Mouse (Mus musculus) hindbrain, embryonic 13.5 days (tissue): ENCODE measurements at regions not wholly inside any gene's neighbourhood (a gene's known extent, or its start where the extent isn't known, plus 50 kb on each side); places are given as distances from the start of the nearest gene placed in this dataset.

Experiments
- ATAC-seq: fragments of 200-750 bp; cut with Nextera tagmentation; 2 replicates; pipeline ENCODE4 v1.8.0; 2017; ENCODE audit warnings: moderate TSS enrichment; ENCODE audit not compliant: low FRiP score
- H3K27ac ChIP-seq: fragments of 300-500 bp; sonication (generic); 2 replicates; pipeline ENCODE4 v1.5.1; 2015; ENCODE audit warnings: inconsistent platforms, mild to moderate bottlenecking, moderate library complexity
- H3K27me3 ChIP-seq: fragments of 300-500 bp; sonication (generic); 2 replicates; pipeline ENCODE4 v1.6.1; 2015; ENCODE audit warnings: mild to moderate bottlenecking, inconsistent platforms
- H3K36me3 ChIP-seq: fragments of 300-500 bp; sonication (generic); 2 replicates; pipeline ENCODE4 v1.6.1; 2015; ENCODE audit warnings: mild to moderate bottlenecking, inconsistent platforms
- H3K4me1 ChIP-seq: fragments of 300-500 bp; sonication (generic); replicated peaks from 2 replicates; pipeline ENCODE4 v1.6.1; 2015; ENCODE audit warnings: inconsistent platforms
- H3K4me2 ChIP-seq: fragments of 300-500 bp; sonication (generic); 2 replicates; pipeline ENCODE4 v1.6.1; 2015; ENCODE audit warnings: inconsistent platforms, mild to moderate bottlenecking, moderate library complexity
- H3K4me3 ChIP-seq: fragments of 300-500 bp; sonication (generic); 2 replicates; pipeline ENCODE4 v1.5.1; 2015; ENCODE audit warnings: mild to moderate bottlenecking, inconsistent platforms
- H3K9ac ChIP-seq: fragments of 300-500 bp; sonication (generic); 2 replicates; pipeline ENCODE4 v1.6.1; 2015; ENCODE audit warnings: mild to moderate bottlenecking, inconsistent platforms
- H3K9me3 ChIP-seq: fragments of 300-500 bp; sonication (generic); 2 replicates; pipeline ENCODE4 v1.6.1; 2016; ENCODE audit warnings: inconsistent platforms
- whole genome bisulfite sequencing: fragments of 180-500 bp; shearing (Covaris S2); methylation state at CpG from one replicate; pipeline ENCODE4 v1.1.7; 2015; 5-methylcytosine and 5-hydroxymethylcytosine counted together

GRCm38 (mm10) chr9:112370746-112371145 lies 135.0 kb upstream of the Arpp21 start:
- no peak overlapping the region for H3K27ac ChIP-seq
- H3K4me2 ChIP-seq = no peak overlapping the region
- no peaks in the 10 kb centered on the region for H3K27me3 ChIP-seq
- no peak overlapping the region for H3K4me3 ChIP-seq
- no peaks in the 10 kb centered on the region for H3K36me3 ChIP-seq
- no peaks in the 10 kb centered on the region for H3K9me3 ChIP-seq
- 49% methylated on average over 1 of the region's 1 CpGs for WGBS
- H3K4me1 ChIP-seq = no peaks in the 10 kb centered on the region
- H3K9ac ChIP-seq = no peak overlapping the region
- no peak for ATAC-seq

- no peaks in the 10 kb centered on the region for H3K27me3 ChIP-seq
- H3K36me3 ChIP-seq = no peaks in the 10 kb centered on the region
- H3K4me1 ChIP-seq = no peaks in the 10 kb centered on the region
- ATAC-seq = no peak
- no peak overlapping the region for H3K4me3 ChIP-seq
- no peak overlapping the region for H3K9ac ChIP-seq
- no peak overlapping the region for H3K4me2 ChIP-seq
- H3K27ac ChIP-seq = no peak overlapping the region
- no peaks in the 10 kb centered on the region for H3K9me3 ChIP-seq
These were observed 131.6 kb upstream of the Arpp21 start for GRCm38 (mm10) chr9:112367291-112367690.

DNA sequence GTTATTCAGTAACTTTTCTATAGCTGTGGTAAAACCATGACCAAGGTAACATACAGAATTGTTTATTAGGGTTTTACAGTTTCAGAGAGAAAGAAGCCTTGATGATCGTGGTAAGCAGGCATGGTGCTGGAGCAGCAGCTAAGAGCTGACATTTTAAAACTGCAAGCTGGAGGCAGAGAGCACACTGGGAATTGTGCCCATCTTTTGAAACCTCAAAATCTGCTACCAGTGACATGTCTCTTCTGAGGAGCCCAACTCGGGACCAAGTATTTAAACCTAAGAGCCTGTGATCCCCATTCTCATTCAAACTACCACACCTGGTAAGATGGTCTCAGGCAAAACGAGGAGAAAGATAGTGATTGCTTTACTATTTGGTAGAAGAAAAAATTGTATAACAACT lies 125.6 kb upstream of the Arpp21 start:
- no peak overlapping the region for H3K4me3 ChIP-seq
- peaks cover 6% of the 10 kb centered on the region for H3K4me1 ChIP-seq
- H3K4me2 ChIP-seq = no peak overlapping the region
- no peaks in the 10 kb centered on the region for H3K36me3 ChIP-seq
- H3K9me3 ChIP-seq = no peaks in the 10 kb centered on the region
- 82% methylated on average over 3 of the region's 3 CpGs for WGBS
- H3K27me3 ChIP-seq = no peaks in the 10 kb centered on the region
- no peak overlapping the region for H3K9ac ChIP-seq
- ATAC-seq = no peak
- no peak overlapping the region for H3K27ac ChIP-seq

DNA sequence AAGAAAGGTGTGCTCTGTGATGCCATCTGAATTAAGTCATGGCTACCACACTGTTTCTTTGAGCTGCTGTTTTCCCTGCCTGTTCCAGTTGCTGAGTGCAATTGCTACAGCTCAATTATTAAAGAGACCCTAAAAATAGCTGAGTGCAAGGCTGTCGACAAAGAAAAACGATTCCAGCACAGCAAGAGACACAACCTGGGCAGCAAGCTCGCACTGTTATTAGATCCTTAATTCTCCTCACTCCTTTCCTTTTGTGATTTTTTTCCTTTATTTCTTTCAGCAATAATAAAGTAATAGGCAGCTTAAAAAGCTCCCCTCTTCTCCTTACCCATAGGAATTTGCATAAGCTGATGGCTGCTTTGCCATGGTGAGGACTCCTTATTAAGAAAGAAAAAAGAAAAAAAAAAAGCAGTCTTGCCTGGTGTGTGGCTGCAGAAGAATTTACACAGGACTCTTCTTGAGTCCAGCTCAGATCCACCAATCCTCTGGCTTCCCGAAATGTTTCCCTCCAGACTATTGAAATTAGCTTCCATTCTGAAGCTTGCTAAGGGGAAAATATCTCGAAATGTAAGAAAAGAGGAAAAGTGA lies 123.1 kb upstream of the Arpp21 start:
- no peak overlapping the region for H3K9ac ChIP-seq

DNA sequence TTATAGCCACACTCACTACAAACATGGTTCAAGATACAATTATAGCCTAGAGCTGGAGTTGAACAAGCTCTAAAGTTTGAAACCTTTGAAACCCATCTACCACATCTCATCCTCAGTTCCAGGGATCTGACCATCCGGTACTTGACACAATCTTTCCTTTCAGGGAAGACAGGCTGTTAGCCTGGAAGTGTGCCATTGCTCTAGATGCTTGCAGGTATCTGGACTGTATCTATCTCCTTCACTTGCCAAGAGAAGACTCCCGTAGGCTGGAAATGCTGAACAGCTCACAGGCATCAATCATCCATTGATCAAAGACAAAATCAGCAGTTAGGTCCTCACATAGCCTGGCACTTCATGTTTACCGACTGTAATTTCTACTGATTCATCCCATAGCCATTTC lies 117.5 kb upstream of the Arpp21 start:
- H3K9me3 ChIP-seq = no peaks in the 10 kb centered on the region
- no peak for ATAC-seq
- H3K27ac ChIP-seq = no peak overlapping the region
- H3K27me3 ChIP-seq = no peaks in the 10 kb centered on the region
- H3K36me3 ChIP-seq = no peaks in the 10 kb centered on the region
- H3K4me1 ChIP-seq = no peaks in the 10 kb centered on the region
- no peak overlapping the region for H3K4me2 ChIP-seq
- H3K9ac ChIP-seq = no peak overlapping the region
- no peak overlapping the region for H3K4me3 ChIP-seq
- 84% methylated on average over 3 of the region's 3 CpGs for WGBS

More for the DNA sequence above, 123.1 kb upstream of the Arpp21 start:
- ATAC-seq = no peak
- H3K4me3 ChIP-seq = no peak overlapping the region
- 47% methylated on average over 5 of the region's 5 CpGs for WGBS
- H3K4me2 ChIP-seq = no peak overlapping the region
- no peaks in the 10 kb centered on the region for H3K9me3 ChIP-seq
- H3K27me3 ChIP-seq = no peaks in the 10 kb centered on the region
- peaks cover 6% of the 10 kb centered on the region for H3K4me1 ChIP-seq
- H3K36me3 ChIP-seq = no peaks in the 10 kb centered on the region
- peak overlapping the region; percentile 56 for H3K27ac ChIP-seq

GRCm38 (mm10) chr9:112348942-112349341 lies 113.2 kb upstream of the Arpp21 start:
- Histone ChIP-seq H3K27me3 (no peaks in the 10 kb centered on the region), H3K36me3 (no peaks in the 10 kb centered on the region), H3K4me3 (no peak overlapping the region), H3K9ac (no peak overlapping the region), H3K27ac (no peak overlapping the region), H3K9me3 (no peaks in the 10 kb centered on the region), H3K4me2 (no peak overlapping the region), H3K4me1 (no peaks in the 10 kb centered on the region)
- no peak for ATAC-seq

- WGBS = 87% methylated on average over 1 of the region's 1 CpGs
- no peaks in the 10 kb centered on the region for H3K36me3 ChIP-seq
These were observed 109.1 kb upstream of the Arpp21 start for GRCm38 (mm10) chr9:112344792-112345191.

DNA sequence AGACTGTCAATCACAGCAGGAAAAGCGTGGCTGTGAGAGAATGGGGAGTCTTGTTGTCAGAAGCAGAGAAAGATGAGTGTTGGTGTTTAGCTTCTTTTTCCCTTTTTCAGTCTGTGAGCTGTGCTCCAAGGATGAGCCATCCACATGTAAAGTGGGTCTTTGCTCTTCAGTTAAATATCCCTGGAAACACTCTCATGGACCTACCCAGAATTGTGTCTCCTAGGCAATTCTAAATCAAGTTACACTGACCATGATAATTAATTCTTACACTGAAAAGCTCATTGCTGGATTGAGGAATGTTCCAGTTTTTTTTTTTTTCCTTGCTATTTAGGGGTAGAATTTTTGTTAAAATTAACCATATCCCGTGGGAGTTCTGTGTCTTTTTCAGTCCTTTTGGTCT lies 104.6 kb upstream of the Arpp21 start:
- Histone ChIP-seq H3K9ac (no peak overlapping the region), H3K4me2 (no peak overlapping the region)

More at GRCm38 (mm10) chr9:112344792-112345191, 109.1 kb upstream of the Arpp21 start:
- no peaks in the 10 kb centered on the region for H3K4me1 ChIP-seq
- H3K4me3 ChIP-seq = no peak overlapping the region
- H3K9ac ChIP-seq = no peak overlapping the region
- H3K27me3 ChIP-seq = no peaks in the 10 kb centered on the region
- H3K9me3 ChIP-seq = no peaks in the 10 kb centered on the region
- no peak for ATAC-seq
- H3K27ac ChIP-seq = no peak overlapping the region
- H3K4me2 ChIP-seq = no peak overlapping the region

GRCm38 (mm10) chr9:112320016-112320415 lies 84.3 kb upstream of the Arpp21 start:
- 57% methylated on average over 5 of the region's 5 CpGs for WGBS

More for the DNA sequence above, 104.6 kb upstream of the Arpp21 start:
- WGBS = 77% methylated on average over 2 of the region's 2 CpGs
- no peaks in the 10 kb centered on the region for H3K9me3 ChIP-seq
- ATAC-seq = no peak
- no peaks in the 10 kb centered on the region for H3K27me3 ChIP-seq
- H3K4me3 ChIP-seq = no peak overlapping the region
- H3K36me3 ChIP-seq = no peaks in the 10 kb centered on the region
- H3K27ac ChIP-seq = no peak overlapping the region
- no peaks in the 10 kb centered on the region for H3K4me1 ChIP-seq

DNA sequence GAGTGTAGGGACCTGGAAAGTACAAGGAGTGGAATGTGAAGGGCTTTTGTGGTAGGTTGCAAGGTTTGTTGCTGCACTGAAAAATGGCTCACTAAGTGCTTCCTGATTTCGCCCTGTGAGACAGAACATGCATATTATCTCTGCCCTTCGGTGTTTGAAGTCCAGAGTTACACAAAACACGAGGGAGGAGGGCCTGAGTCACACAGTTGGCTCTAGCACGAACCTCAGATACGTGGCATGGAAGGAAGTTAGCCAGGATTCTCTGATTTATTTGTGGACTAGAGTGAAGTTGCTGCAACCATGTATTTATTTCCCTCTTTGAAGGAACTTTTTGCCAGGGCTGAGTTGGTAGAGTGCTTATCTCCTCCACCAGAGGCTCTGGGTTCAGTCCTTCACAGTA lies 73.2 kb upstream of the Arpp21 start:
- Histone ChIP-seq H3K9ac (no peak overlapping the region), H3K27ac (no peak overlapping the region), H3K36me3 (no peaks in the 10 kb centered on the region), H3K4me1 (no peaks in the 10 kb centered on the region), H3K4me3 (no peak overlapping the region), H3K4me2 (no peak overlapping the region), H3K27me3 (no peaks in the 10 kb centered on the region), H3K9me3 (no peaks in the 10 kb centered on the region)
- ATAC-seq = no peak
- WGBS = 82% methylated on average over 5 of the region's 5 CpGs

More at GRCm38 (mm10) chr9:112320016-112320415, 84.3 kb upstream of the Arpp21 start:
- Histone ChIP-seq H3K9me3 (no peaks in the 10 kb centered on the region), H3K4me2 (no peak overlapping the region), H3K9ac (no peak overlapping the region), H3K4me1 (no peaks in the 10 kb centered on the region), H3K27me3 (no peaks in the 10 kb centered on the region), H3K36me3 (no peaks in the 10 kb centered on the region), H3K27ac (no peak overlapping the region), H3K4me3 (no peak overlapping the region)
- no peak for ATAC-seq

- Histone ChIP-seq H3K4me3 (no peak overlapping the region), H3K9me3 (no peaks in the 10 kb centered on the region), H3K4me1 (no peaks in the 10 kb centered on the region), H3K27ac (no peak overlapping the region), H3K4me2 (no peak overlapping the region), H3K27me3 (no peaks in the 10 kb centered on the region), H3K36me3 (no peaks in the 10 kb centered on the region), H3K9ac (no peak overlapping the region)
- 81% methylated on average over 4 of the region's 4 CpGs for WGBS
- ATAC-seq = no peak
These were observed 72.1 kb upstream of the Arpp21 start for GRCm38 (mm10) chr9:112307837-112308236.

DNA sequence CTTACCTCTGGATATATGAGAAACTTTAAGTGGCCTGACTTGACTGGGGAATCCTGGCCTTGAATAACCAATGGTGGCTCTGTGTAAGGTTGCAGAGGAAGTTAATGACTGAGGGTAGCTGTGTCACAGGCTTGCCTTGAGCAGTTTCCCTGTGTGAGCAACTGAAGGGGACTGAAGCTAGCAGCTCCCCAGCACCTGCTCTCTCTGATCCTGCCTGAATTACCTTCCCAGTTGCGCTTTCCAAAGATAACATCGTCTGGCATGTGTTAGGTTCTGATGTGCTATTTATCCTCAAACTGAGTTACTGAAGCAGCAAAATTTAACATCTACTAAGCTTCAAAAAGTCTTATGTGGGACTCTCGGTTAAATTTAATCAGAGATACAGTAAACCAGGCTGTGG lies 56.1 kb upstream of the Arpp21 start:
- Histone ChIP-seq H3K4me2 (no peak overlapping the region), H3K9me3 (no peaks in the 10 kb centered on the region), H3K9ac (no peak overlapping the region), H3K27ac (no peak overlapping the region), H3K27me3 (no peaks in the 10 kb centered on the region), H3K4me3 (no peak overlapping the region), H3K36me3 (no peaks in the 10 kb centered on the region), H3K4me1 (no peaks in the 10 kb centered on the region)
- ATAC-seq = no peak
- WGBS = 90% methylated on average over 3 of the region's 3 CpGs
